Mouse (Mus musculus) embryonic facial prominence, embryonic 13.5 days (tissue): ENCODE results near the gene Col11a2. TPM values are rescaled to one million over a fixed set of nuclear protein-coding genes. Genes with fewer than 3 reads are reported as not detected.

Source experiments
- ATAC-seq: fragments of 200-750 bp; cut with Nextera tagmentation; 2 replicates; pipeline ENCODE4 v1.8.0; 2017; ENCODE audit warnings: low read depth; ENCODE audit not compliant: insufficient number of reproducible peaks, insufficient read depth, low FRiP score, low TSS enrichment
- H3K27ac ChIP-seq: fragments of 300-500 bp; sonication (generic); 2 replicates; pipeline ENCODE4 v1.5.1; 2015; ENCODE audit warnings: moderate library complexity, mild to moderate bottlenecking, inconsistent platforms
- H3K27me3 ChIP-seq: fragments of 300-500 bp; sonication (generic); 2 replicates; pipeline ENCODE4 v1.6.1; 2015; ENCODE audit warnings: mild to moderate bottlenecking, inconsistent platforms
- H3K36me3 ChIP-seq: fragments of 300-500 bp; sonication (generic); 2 replicates; pipeline ENCODE4 v1.6.1; 2015; ENCODE audit warnings: mild to moderate bottlenecking, inconsistent platforms
- H3K4me1 ChIP-seq: fragments of 300-500 bp; sonication (generic); 2 replicates; pipeline ENCODE4 v1.6.1; 2015; ENCODE audit warnings: inconsistent platforms
- H3K4me2 ChIP-seq: fragments of 300-500 bp; sonication (generic); 2 replicates; pipeline ENCODE4 v1.6.1; 2015; ENCODE audit warnings: moderate library complexity, mild to moderate bottlenecking, inconsistent platforms
- H3K4me3 ChIP-seq: fragments of 300-500 bp; sonication (generic); 2 replicates; pipeline ENCODE4 v1.5.1; 2015; ENCODE audit warnings: mild to moderate bottlenecking, inconsistent platforms
- H3K9ac ChIP-seq: fragments of 300-500 bp; sonication (generic); 2 replicates; pipeline ENCODE4 v1.6.1; 2015; ENCODE audit warnings: mild to moderate bottlenecking, inconsistent platforms
- H3K9me3 ChIP-seq: fragments of 300-500 bp; sonication (generic); 2 replicates; pipeline ENCODE4 v1.6.1; 2016; ENCODE audit warnings: inconsistent platforms
- WGBS: fragments of 180-500 bp; shearing (Covaris S2); methylation state at CpG from one replicate; pipeline ENCODE4 v1.1.7; 2015; ENCODE audit warnings: mixed read lengths; 5-methylcytosine and 5-hydroxymethylcytosine counted together
- polyA plus RNA-seq: library from polyadenylated mRNA; unstranded; fragments of >200 nt; fragmentation: Nextera tagmentation; extraction: Ambion mirVana; gene quantifications from 2 replicates; pipeline ENCODE4 v1.2.1, GENCODE M21; 2015

Col11a2 gene
- polyA plus RNA-seq, 1 experiment from 2014 or later: 23.7 TPM

GRCm38 (mm10) chr17:34075271-34075670 lies 36.0 kb downstream of the Col11a2 start:
- Histone ChIP-seq H3K4me2 (no peak overlapping the region), H3K4me1 (no peaks in the 10 kb centered on the region), H3K36me3 (no peaks in the 10 kb centered on the region), H3K9me3 (no peaks in the 10 kb centered on the region), H3K9ac (no peak overlapping the region), H3K27ac (no peak overlapping the region), H3K27me3 (peaks cover 30% of the 10 kb centered on the region), H3K4me3 (no peak overlapping the region)
- 40% methylated on average over 7 of the region's 7 CpGs for WGBS
- no peak for ATAC-seq

DNA sequence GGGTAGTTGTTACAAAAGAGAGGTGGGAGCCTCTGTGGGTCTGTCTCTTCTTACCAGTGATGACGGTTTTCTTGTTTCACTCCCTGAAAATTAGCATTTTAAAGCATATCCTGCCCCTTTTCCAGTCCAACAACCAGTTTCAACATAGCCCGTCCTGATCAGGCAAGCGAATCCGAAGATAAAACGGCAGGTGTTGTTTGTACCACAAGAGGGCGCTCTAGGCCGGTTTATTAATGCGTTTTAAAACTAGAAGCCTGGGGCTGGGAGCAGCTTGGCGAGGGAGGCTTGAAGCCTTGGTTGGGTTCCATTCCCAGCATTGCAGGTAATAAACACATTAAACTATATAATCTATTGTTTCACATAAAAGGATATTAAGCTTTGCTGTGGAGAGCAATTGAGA lies 38.3 kb downstream of the Col11a2 start:
- Histone ChIP-seq H3K4me2 (no peak overlapping the region), H3K9ac (no peak overlapping the region), H3K27me3 (peaks cover 30% of the 10 kb centered on the region), H3K4me1 (no peaks in the 10 kb centered on the region), H3K36me3 (no peaks in the 10 kb centered on the region), H3K9me3 (no peaks in the 10 kb centered on the region), H3K4me3 (no peak overlapping the region), H3K27ac (no peak overlapping the region)
- 2% methylated on average over 9 of the region's 9 CpGs for WGBS
- no peak for ATAC-seq

DNA sequence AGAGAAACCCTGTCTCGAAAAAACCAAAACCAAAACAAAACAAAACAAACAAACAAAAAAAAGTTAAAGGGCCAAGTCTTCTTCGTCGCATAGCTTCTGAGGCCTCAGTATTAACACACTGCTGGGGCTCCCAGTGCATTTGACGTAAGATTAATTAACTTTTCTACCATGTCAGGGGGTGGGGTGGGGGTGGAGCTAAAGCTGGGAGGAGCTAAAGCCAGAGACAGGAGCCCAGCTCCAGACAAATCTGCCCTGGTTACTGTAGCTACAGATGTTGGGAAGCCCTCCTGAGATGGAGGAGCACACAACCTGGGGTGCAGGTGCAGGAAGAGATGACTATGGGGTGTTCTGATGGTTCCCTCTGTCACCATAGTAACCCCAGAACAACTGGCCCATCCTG lies 38.9 kb downstream of the Col11a2 start:
- peaks cover 3% of the 10 kb centered on the region; the same call in 1 of the 2 replicates for H3K4me1 ChIP-seq
- no peak for ATAC-seq
- 61% methylated on average over 4 of the region's 4 CpGs for WGBS
- no peak overlapping the region for H3K27ac ChIP-seq
- H3K36me3 ChIP-seq: no peaks in the 10 kb centered on the region
- peaks cover 33% of the 10 kb centered on the region for H3K27me3 ChIP-seq
- no peak overlapping the region for H3K4me2 ChIP-seq
- H3K9me3 ChIP-seq: no peaks in the 10 kb centered on the region
- H3K9ac ChIP-seq: no peak overlapping the region
- H3K4me3 ChIP-seq: no peak overlapping the region

GRCm38 (mm10) chr17:34079002-34079401 lies 39.8 kb downstream of the Col11a2 start:
- ATAC-seq: no peak
- H3K4me1 ChIP-seq: peaks cover 5% of the 10 kb centered on the region; the same call in 1 of the 2 replicates
- 88% methylated on average over 11 of the region's 11 CpGs for WGBS

DNA sequence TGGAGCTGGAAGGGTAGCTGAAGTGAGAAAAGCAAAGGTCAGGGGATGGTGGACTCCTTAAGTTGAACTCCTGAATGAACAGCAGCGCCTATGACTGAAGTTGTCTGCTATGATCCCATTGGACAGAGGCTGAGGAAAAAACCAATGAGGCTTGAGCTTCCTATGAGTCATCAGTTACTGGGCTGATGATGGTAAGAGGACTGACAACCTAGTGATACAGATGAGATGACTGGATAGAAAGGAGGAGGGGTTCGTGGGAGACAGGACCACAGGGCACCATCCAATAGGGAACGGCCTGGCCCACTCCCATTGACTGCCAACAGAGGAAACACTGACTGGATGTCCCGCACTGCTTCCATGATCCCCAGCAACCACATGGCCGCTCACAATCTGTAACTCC lies 40.4 kb downstream of the Col11a2 start:
- Histone ChIP-seq H3K9ac (no peak overlapping the region), H3K4me2 (no peak overlapping the region), H3K27ac (no peak overlapping the region), H3K4me1 (peaks cover 5% of the 10 kb centered on the region; the same call in 1 of the 2 replicates), H3K36me3 (no peaks in the 10 kb centered on the region), H3K27me3 (peaks cover 30% of the 10 kb centered on the region), H3K9me3 (no peaks in the 10 kb centered on the region), H3K4me3 (no peak overlapping the region)
- WGBS: 14% methylated on average over 5 of the region's 5 CpGs
- peak; percentile 73; the same call in 1 of the 2 replicates for ATAC-seq

More at GRCm38 (mm10) chr17:34079002-34079401, 39.8 kb downstream of the Col11a2 start:
- H3K9me3 ChIP-seq: no peaks in the 10 kb centered on the region
- no peak overlapping the region for H3K4me3 ChIP-seq
- H3K9ac ChIP-seq: no peak overlapping the region
- H3K36me3 ChIP-seq: no peaks in the 10 kb centered on the region
- H3K4me2 ChIP-seq: no peak overlapping the region
- no peak overlapping the region for H3K27ac ChIP-seq
- peaks cover 28% of the 10 kb centered on the region for H3K27me3 ChIP-seq

DNA sequence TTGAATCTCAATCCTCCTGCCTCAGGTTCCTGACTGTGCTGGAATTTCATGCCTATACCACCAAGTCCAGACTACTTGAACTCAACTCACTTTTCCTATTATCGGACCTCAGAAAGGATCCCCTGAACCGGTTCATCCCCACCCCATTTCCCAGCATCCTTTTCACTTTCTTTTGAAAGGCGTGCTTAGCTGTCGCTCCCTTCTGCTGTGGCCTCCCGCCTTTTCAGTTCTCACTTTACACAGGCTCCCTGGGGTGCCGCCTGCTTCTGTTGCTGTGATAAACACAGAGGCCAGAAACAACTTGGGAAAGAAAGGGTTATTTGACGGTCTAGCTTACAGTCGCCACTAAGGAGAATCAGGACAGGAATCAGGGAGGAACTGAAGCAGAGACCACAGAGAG lies 43.9 kb downstream of the Col11a2 start:
- H3K4me1 ChIP-seq: peaks cover 5% of the 10 kb centered on the region; the same call in 1 of the 2 replicates
- H3K9ac ChIP-seq: no peak overlapping the region
- no peak overlapping the region for H3K4me3 ChIP-seq
- 5% methylated on average over 8 of the region's 8 CpGs for WGBS
- no peak overlapping the region for H3K27ac ChIP-seq
- no peak for ATAC-seq
- no peaks in the 10 kb centered on the region for H3K36me3 ChIP-seq
- H3K9me3 ChIP-seq: no peaks in the 10 kb centered on the region
- H3K27me3 ChIP-seq: peaks cover 11% of the 10 kb centered on the region; the same call in 1 of the 2 replicates
- H3K4me2 ChIP-seq: peak overlapping the region; percentile 9

GRCm38 (mm10) chr17:34087386-34087785 lies 48.1 kb downstream of the Col11a2 start:
- H3K9ac ChIP-seq: no peak overlapping the region
- no peaks in the 10 kb centered on the region for H3K36me3 ChIP-seq
- peaks cover 11% of the 10 kb centered on the region; the same call in 1 of the 2 replicates for H3K27me3 ChIP-seq
- no peak overlapping the region for H3K4me2 ChIP-seq
- H3K27ac ChIP-seq: no peak overlapping the region
- peaks cover 5% of the 10 kb centered on the region; the same call in 1 of the 2 replicates for H3K4me1 ChIP-seq
- no peak overlapping the region for H3K4me3 ChIP-seq
- no peaks in the 10 kb centered on the region for H3K9me3 ChIP-seq
- WGBS: 41% methylated on average over 2 of the region's 2 CpGs
- no peak for ATAC-seq

- H3K4me1 ChIP-seq: peaks cover 2% of the 10 kb centered on the region; the same call in 1 of the 2 replicates
- no peak for ATAC-seq
- H3K27ac ChIP-seq: no peak overlapping the region
- peaks cover 8% of the 10 kb centered on the region; the same call in 1 of the 2 replicates for H3K27me3 ChIP-seq
- whole genome bisulfite sequencing: 88% methylated on average over 11 of the region's 11 CpGs
- no peaks in the 10 kb centered on the region for H3K36me3 ChIP-seq
- no peak overlapping the region for H3K4me2 ChIP-seq
- H3K9ac ChIP-seq: no peak overlapping the region
- no peak overlapping the region for H3K4me3 ChIP-seq
- H3K9me3 ChIP-seq: no peaks in the 10 kb centered on the region
These were observed 48.9 kb downstream of the Col11a2 start for GRCm38 (mm10) chr17:34088124-34088523.

DNA sequence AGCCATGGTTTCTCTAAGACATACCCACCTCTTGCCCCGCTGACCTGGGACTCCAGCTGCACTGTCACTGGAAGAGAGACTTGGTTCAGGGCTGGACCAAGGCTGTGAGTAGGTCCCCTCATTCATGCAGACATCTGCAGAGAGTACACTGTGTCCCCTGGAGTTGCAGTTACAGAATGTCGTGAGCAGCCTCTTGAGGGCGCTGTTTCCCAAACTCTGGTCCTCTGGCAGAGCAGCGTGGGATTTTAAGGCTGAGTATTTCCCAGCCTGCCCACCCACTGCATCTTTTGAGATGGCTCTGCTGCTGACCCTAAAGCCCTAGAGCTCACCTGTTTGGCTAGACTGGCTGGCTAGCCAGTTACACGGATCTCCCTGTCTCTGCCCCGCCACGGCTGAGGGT lies 51.7 kb downstream of the Col11a2 start:
- Histone ChIP-seq H3K4me2 (no peak overlapping the region), H3K27ac (no peak overlapping the region), H3K4me3 (no peak overlapping the region), H3K9ac (no peak overlapping the region), H3K4me1 (0 out of 2 replicates have a peak, but pooled peaks cover 5% of the 10 kb centered on the region), H3K27me3 (no peaks in the 10 kb centered on the region), H3K9me3 (no peaks in the 10 kb centered on the region), H3K36me3 (no peaks in the 10 kb centered on the region)
- ATAC-seq: no peak
- 48% methylated on average over 7 of the region's 7 CpGs for WGBS

DNA sequence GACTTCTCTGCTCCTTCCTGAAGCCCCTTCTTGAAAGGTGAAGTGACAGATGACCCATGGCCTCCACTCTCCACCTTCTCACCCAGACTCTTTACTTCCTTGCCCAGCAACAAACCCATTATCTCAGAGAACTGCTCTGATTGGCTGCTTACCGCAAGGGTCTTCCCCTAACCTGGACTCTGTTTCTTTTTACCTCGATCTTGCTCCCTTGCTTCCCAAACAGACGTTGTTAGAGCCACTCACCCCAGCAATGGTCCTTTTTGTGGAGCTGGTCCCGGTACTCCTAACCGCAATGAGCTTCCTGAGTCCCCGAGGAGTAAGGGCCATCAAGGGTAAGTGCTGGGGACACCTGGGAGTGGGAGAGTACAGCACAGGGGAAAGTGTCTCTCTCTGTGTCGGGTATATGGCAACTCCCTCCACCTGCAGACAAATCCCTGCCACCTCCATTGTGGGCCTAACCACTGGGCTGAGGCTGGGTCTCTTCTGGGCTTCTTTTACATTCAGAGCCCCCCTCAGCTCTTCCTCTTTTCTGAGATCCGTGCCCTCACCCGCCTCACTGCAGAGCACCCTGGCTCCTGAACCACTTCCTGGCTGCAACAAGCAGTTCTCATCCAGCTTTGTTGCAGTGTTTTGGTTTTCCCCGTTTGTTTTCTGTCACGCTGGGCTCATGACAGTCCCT lies 53.1 kb downstream of the Col11a2 start, which contains the start of gene H2-Oa:
Gene H2-Oa, plus strand, starts transcription at position 144 of the 679 bp plus-strand sequence.
- Histone ChIP-seq H3K27ac (no peak within 1 kb of the TSS), H3K4me2 (no peak within 1 kb of the TSS), H3K36me3 (no peaks in the 10 kb centered on the region), H3K4me3 (no peak within 1 kb of the TSS), H3K4me1 (0 out of 2 replicates have a peak, but pooled peaks cover 5% of the 10 kb centered on the region), H3K9me3 (no peaks in the 10 kb centered on the region), H3K9ac (no peak within 1 kb of the TSS), H3K27me3 (no peaks in the 10 kb centered on the region)
- WGBS: 36% methylated on average over 11 of the region's 11 CpGs
- ATAC-seq: no peak

GRCm38 (mm10) chr17:34093199-34093874 lies 54.1 kb downstream of the Col11a2 start:
- Histone ChIP-seq H3K27ac (no peak overlapping the region), H3K4me2 (peak overlapping the region; percentile 18), H3K4me3 (0 out of 2 replicates have a peak overlapping the region, but pooled peaks have one; percentile 5), H3K9me3 (no peaks in the 10 kb centered on the region), H3K9ac (no peak overlapping the region), H3K27me3 (no peaks in the 10 kb centered on the region), H3K4me1 (0 out of 2 replicates have a peak, but pooled peaks cover 5% of the 10 kb centered on the region), H3K36me3 (no peaks in the 10 kb centered on the region)
- WGBS: 34% methylated on average over 7 of the region's 7 CpGs
- no peak for ATAC-seq
